Mouse (Mus musculus) megakaryocyte, adult 5-6 weeks (primary cell): ENCODE results near the gene Gcc2. TPM values are rescaled to one million over a fixed set of nuclear protein-coding genes. Genes with fewer than 3 reads are reported as not detected.
A peak's percentile ranks its signal among the peaks of the same experiment; 100 is the strongest.
"Not testable (repeated sequence)": the region's sequence is repeated elsewhere in the genome, so short reads cannot be mapped to it uniquely, and the experiment has no call there.

ENCODE experiments used
- ATAC-seq: 2 replicates; pipeline ENCODE4 v1.8.0; 2016; ENCODE audit warnings: mild to moderate bottlenecking, inconsistent platforms; ENCODE audit not compliant: poor library complexity, severe bottlenecking
- total RNA-seq, 2 experiments: library from RNA; stranded (forward) in 1 of 2; stranded (reverse) in 1 of 2; fragments of 153-499, 151-499 nt in 1 of 2; fragments of 221-1000, 200-1000 nt in 1 of 2; gene quantifications; 2 replicates each; pipeline versions ENCODE4 v1.2.3 to v1.2.4; 2015 to 2017

Gene Gcc2
- total RNA-seq (2015), result 41.5 and 56.3 TPM in 2 replicates
- total RNA-seq (2017), result 32.6 and 32.8 TPM in 2 replicates

DNA sequence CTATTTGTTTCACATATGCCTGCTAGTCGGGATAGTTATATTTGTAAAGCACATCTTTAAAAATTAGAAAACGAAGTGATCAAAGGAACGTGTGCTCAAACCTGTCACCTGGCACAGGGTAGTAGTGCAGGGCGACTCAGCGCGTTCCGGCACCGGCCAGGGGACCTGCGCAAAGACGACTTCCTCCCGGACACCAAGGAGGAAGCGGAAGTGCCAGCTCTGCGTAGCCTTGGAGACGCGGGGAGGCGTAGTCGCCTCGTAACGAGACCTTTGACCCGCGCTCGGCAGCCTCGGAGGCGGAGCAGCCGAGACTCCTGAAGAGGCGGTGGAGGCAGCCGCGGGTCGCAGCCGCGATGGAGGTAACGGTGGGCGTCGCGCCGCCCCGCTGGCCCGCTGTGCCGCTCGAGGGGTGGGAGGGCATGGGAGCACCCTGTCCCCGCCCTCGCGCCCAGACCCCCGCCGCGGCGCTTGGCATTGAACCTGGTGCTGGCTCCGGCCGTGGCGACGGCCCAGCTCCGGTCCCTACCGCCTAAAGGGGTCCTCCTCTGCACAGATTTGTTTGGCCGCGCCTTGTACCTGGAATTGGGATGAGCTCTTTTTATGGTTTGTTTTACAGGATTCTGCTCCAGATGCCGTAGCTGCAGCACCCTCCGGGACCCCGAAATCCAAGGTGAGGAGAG is at the start of gene Gcc2:
Gene Gcc2, plus strand, starts transcription at position 285 of the 680 bp plus-strand sequence.
- ATAC-seq, result peak; percentile 100

DNA sequence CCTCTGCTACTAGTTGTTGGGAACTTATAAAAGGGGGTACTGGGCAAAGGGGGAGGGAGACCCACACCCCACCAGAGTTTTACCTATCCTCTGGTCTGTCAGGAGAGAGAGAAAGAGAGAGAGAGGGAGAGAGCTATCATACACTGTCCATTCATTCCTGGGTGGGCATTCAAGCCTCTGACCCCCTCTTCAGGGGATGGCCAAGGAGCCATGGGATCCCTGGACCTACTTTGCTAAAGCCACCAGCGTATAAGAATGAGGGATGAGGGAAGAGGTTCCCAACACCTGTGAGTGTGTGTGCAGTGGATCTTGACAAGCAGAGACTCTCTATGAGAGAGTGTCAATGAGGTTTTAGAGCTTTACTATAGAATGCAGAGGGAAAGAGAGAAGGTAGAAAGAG is 49.3 kb upstream of the Gcc2 start:
- ATAC-seq, result no peak

DNA sequence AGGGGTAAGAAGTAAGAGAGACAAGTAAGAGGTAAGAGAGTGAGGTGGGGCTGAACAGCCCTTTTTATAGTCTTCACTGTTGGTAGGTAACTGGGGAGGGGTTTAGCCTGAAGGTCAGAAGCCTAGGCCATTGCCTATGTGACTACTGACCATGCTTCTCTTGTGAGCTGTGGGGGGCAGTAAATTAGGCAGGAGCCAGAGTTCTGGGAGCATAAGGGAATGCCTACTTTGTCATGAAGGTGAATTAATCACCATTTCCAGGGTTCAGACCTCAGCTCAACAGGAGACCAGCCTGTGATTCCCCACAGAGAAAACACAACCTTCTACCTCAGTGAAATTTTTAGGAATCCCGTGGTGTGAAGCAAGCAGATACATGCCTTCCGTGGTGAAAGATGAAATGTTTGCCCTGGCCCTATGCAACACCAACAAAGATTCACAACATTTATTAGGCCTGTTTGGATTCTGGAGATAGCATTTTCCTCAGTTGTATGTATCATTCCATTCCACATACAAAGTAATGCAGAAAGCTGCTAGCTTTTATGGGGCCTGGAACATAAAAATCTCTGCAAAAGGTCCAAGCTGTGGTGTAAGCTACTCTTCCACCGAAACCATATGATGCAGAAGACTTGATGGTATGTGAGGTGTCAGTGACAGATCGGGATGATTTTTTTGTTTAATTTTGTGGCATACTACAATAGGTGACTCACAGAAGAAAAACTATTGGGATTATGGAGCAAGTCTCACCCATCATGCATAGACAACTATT is 48.5 kb upstream of the Gcc2 start:
- no peak for ATAC-seq

DNA sequence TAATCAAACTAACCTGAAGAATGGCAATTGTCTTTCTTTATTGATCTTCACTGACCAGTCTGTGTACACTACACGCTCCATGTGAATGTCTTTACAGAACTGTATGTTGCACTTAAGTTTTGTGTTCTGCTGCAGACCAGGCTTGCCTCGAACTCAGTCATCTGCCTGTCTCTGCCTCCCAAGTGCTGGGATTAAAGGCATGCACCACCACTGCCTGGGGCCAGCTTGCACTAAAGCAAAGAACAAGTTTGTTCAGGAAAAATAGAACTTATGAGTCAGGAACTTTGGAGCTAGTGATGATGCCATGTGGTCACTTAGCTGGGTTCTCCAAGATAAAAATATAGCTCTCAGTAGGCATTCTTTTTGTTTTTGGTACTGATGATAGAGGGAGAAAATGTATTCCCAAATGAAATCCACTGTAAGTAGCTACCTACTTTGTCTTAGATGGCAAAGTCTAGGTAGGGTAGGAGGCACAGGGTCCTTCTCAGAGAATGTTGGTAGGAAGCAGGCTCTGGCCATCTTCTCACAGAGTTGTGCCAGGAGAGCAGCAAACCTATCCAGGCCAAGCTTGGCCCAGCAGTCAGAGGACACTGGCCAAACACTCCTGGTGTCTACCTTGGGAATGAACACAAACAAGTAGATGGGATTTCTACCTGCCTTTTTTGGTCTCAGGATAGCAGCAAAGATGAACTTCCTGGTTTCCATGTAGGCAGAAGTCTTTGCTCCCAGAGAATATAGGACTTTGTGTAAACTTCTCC is 45.4 kb upstream of the Gcc2 start:
- no peak for ATAC-seq

DNA sequence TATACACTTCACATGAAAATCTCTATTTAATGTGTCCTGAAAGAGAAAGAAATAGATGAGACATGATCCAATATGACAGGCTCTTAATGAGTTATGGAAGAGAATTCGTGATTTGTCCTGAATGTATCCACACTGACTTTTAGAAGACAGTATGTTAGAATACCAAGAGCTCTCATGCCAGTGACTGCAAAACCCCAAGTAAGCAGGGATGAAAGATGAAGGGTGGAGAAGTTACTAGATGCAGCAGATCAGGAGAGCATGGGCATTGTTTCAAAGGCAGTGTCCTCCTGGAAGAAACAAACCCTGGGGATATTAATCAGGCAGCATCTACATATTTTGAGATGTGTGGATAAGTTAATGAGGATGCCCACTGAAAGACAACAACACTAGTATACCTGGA is 44.8 kb upstream of the Gcc2 start:
- ATAC-seq, result no peak

DNA sequence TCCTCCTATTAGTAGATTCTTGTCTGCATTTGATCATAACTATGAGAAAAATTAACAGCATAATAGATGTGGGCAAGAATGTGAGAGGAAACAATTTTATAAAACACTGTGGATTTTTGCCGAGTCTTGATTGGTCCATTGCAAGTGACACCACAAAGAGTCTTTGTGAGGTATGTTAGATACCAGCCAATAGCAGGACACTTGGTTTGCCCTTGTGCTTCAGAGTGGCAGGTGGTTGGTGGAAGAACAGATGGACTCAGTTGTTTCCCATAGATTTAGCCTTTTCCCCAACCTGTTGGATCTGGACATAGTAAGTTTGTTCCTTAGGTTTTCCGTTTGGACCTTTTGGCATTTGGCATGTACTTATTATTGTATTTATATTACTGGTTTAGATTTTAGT is 44.1 kb upstream of the Gcc2 start:
- ATAC-seq, result no peak

DNA sequence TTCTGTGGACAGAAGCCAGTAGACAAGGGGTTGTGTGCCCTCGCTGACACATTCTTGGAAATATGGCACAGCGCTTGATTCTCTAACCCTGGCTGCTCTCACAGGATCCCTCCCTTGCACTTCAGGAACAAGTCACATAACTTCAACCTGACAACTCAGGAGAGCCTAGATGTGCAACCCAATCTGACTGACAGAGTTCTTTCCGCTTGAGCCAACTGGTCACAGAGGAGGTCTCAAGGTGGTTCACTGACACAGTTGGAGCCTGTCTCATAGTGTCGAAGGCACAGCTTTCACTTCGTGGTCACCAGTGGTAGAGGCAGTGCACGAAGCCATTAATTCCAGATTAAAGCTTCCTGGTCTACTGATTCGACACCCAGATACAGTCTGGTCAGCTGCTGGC is 43.1 kb upstream of the Gcc2 start:
- no peak for ATAC-seq

DNA sequence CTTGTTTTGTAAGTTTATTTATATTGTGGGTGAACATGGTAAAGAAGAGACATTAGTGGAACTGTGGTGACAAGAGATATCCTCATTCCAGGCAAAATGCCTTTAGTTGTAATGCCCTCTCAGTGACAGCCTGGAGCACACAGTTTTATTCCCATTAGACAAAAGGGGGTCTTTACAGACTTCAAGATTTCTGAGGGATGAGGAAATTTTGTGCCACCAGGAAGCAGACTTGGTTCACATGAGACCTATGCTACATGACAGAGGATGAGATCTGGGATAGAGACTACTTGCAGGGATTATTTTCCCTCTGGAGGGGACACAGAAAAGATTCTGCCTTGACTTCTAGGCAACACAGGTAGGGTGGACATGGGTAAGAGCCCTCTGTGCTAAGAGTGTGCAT is 40.8 kb upstream of the Gcc2 start:
- no peak for ATAC-seq

DNA sequence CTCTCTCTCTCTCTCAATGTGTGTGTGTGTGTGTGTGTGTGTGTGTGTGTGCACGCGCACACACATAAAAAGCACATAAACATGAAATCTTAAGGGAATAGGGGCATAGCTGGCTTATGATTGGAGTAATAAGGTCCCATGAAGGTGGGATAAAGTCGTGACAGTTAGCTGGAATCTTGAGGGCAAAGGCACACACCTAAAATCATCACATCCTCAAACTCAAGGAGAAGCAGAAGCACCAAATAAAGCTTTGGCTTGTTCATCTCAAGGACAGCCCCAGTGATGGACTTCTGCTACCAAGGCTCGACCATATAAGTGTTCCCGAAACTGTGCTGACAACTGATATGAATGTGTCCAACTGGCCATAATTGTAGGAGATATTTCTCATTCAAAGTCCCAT is 40.4 kb upstream of the Gcc2 start:
- no peak for ATAC-seq

DNA sequence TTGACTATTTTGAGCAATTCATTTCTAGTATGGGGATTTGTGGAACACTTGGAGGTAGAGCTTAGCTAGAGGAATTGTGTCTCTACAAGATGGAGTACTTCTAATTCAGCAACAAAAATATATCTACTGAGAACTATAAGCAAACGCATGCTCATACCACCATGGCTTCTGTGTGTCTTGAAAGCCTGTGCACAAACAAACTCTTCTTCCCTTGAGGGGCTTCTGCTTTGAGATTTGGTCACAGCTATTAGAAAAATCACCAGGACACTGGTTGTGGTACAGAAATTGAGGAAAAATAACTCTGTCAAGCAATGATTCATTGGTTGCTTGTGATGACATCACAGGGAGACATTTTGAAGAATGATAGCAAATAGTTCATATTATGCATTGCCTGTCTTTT is 39.9 kb upstream of the Gcc2 start:
- no peak for ATAC-seq

DNA sequence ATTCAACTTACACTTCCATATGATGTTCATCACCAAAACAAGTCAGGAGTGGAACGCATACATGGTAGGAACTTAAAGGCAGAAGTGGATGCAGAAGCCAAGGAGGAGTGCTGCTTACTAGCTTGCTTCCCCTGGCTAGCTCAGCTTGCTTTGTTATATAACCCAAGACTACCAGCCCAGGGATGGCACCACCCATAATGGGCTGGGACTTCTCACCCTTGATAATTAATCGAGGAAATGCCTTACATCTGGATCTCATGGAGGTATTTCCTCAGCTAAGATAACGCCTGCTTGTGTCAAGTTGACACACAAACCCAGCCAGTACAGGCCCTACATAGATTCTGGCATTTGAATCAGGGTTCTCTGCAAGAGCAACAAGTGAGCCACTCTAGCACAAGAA is 37.9 kb upstream of the Gcc2 start:
- ATAC-seq, result no peak

DNA sequence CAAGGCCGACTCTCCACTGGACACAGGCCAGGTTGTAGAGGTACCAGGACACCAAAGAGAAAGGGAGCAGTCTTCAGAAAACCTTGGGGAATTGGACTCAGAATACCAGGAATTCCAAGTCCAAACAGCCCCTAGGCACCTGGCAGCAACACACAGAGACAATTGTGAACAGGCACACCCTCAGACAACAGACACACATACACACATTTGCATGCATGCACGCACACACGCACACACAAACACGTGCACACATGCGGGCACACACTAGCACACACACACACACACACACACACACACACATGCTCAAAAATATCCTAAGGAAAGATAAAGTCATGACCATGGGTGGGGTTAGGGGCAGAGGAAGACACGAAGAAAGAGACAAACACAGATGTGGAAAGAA is 34.6 kb upstream of the Gcc2 start:
- no peak for ATAC-seq

DNA sequence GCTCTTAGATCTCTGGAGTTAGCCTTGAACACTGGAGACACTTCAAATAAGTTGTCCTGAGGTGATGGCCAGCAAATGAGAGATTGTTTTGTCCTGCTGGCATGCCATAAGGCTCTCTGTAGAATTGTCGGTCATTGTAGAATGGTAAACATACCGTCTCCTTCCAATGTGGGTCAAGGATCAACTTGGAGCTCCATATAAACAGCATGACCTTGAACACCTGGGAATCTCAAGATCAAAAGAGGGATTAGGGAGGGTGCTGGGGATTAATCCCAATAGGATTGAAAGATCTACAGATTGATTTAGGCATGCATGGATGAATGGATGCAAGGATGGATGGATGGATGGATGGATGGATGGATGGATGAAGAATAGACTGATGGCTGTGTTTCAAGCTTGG is 33.7 kb upstream of the Gcc2 start:
- ATAC-seq, result not testable (repeated sequence)

DNA sequence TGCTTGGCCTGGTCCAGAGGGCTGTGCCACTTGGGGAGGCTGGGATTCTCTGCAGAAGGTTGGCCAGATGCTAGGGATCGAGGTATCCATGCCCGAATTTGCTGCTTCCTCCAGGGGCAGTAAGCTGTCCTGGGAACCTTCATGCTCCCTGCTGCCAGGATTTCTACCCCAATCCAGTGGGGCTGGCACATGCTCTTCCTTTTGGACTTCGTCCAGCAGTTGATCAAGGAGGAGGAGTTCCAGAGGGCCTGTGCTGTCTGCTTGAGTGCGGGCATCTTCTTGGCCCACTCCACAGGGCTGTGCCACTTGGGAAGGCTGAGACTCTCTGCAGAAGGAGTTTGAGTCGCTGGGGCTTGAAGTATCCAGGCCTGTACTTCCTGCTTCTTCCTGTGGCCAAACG is 32.1 kb upstream of the Gcc2 start:
- ATAC-seq, result not testable (repeated sequence)

DNA sequence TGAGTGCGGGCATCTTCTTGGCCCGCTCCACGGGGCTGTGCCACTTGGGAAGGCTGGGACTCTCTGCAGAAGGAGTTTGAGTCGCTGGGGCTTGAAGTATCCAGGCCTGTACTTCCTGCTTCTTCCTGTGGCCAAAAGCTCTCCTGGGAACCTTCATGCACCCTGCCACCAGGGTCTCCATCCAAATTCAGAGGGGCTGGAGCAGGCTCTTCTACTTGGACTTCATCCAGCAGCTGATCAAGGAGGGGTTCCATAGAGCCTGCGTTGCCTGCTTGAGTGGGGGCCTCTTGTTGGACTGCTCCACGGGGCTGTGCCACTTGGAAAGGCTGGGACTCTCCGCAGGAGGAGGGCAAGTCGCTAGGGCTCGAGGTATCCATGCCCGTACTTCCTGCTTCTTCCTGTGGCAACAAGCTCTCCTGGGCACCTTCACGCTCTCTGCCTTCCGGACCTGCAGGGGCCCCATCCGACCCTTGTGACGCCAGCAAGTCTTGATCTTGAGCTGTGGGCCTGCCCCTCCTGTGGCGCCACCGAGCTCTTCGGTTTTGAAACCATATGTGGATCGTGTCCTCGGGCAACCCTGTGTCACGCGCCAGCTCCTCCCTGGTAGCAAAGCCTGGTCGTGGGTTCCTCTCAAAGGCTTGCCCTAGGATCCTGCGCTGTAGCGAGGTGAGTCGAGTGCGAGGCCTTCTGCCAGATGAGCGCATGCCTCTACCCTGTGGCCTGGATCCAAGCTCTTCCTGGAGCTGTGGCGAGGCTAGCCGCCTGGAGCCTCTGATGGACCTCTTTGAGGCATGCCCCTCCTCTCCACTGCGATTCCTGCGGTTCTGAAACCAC is 31.1 kb upstream of the Gcc2 start:
- ATAC-seq, result not testable (repeated sequence)

DNA sequence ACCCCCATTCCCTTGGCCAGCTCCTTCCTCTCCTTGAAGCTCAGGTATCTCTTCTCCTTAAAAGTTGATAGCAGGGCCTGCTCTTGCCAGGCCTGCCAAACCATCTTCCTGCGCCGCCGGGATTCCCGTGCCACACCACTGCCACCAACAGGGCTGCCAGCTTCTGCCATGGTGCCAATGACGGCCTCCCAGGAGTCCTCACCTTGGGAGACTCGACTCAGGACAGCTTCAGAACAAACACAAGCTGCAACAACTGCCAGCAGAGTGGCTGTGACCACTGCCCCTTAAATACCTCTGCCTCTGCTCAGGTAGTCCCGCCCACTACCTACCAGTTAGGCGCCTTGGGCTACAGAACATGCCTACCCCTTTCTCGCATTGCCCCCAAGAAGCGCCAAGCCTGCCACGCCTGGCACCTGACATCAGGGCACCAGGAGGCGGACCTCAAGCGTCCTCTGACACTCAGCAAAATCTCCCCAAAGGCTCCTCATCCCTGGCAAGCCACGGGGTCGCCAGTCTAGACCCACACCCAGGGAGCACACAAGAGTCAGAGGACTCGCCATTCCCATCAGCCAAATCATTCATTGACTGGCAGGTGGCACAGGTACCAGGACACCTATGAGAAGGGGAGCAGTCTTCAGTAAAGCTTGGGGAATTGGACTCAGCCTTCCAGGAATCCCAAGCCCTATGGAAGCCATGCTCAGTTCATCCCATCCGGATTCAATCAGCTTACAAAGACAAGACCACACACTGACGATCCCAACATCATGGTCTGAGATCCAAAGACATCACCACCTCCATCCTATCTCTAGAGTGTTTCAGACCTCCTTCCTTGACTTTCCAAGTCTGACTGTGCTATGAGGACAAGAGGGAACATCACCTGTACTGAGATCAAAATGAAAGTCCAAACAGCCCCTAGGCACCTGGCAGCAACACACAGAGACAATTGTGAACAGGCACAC is 30.2 kb upstream of the Gcc2 start, which contains the start of gene AW822073:
Gene AW822073, minus strand, starts transcription at position 104 of the 959 bp plus-strand sequence.
- ATAC-seq, result not testable (repeated sequence)

DNA sequence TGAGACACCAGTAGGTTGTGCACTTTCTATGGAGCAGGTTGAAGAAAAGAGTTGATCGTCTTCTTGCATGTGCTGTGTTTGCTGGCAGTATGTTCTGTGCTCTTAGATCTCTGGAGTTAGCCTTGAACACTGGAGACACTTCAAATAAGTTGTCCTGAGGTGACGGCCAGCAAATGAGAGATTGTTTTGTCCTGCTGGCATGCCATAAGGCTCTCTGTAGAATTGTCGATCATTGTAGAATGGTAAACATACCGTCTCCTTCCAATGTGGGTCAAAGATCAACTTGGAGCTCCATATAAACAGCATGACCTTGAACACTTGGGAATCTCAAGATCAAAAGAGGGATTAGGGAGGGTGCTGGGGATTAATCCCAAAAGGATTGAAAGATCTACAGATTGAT is 28.9 kb upstream of the Gcc2 start:
- not testable (repeated sequence) for ATAC-seq

DNA sequence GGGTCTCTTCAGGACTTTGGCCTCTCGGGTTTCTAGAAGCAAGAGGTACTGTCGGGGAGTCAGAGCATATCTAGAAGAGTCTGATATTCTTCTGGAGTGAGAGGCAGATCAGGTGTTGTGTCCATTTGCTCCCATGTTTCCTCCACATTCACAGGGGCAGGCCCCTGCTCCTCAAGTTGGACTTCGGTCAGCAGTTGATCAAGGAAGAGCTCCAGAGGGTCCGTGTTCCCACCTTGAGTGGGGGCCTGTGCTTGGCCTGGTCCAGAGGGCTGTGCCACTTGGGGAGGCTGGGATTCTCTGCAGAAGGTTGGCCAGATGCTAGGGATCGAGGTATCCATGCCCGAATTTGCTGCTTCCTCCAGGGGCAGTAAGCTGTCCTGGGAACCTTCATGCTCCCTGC is 27.5 kb upstream of the Gcc2 start:
- not testable (repeated sequence) for ATAC-seq

DNA sequence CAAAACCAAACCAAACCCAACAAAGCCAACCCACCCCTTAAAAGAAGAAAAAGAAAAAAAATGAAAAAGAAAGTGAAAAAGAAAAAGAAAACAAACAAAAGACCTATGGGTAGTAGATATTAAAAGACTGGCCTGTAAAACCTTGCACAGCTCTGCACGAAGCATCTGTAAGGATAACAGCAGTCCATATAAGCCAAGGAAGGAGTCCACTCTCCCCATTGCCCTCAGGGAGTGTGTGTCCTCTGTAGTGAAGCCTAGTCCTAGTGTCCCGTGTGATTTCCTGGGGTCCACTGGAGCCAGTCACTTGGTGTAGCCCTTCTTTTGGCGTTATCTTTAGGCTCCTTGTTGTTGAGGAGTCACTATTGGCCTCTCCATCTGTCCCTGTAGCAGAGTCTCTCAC is 25.3 kb upstream of the Gcc2 start:
- not testable (repeated sequence) for ATAC-seq

DNA sequence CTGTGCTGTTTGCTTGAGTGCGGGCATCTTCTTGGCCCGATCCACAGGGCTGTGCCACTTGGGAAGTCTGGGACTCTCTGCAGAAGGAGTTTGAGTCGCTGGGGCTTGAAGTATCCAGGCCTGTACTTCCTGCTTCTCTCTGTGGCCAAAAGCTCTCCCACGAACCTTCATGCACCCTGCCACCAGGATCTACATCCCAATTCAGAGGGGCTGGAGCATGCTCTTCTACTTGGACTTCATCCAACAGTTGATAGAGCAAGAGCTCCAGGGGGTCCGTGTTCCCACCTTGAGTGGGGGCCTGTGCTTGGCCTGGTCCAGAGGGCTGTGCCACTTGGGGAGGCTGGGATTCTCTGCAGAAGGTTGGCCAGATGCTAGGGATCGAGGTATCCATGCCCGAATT is 24.2 kb upstream of the Gcc2 start:
- not testable (repeated sequence) for ATAC-seq
